Mouse (Mus musculus) neural tube, embryonic 14.5 days (tissue): ENCODE results near the gene Meis1. TPM values are rescaled to one million over a fixed set of nuclear protein-coding genes. Genes with fewer than 3 reads are reported as not detected.

Experiments
- ATAC-seq: fragments of 200-750 bp; cut with Nextera tagmentation; 2 replicates; pipeline ENCODE4 v1.8.0; 2017; ENCODE audit warnings: low read depth, mild to moderate bottlenecking, moderate TSS enrichment, moderate library complexity
- H3K27ac ChIP-seq: fragments of 300-500 bp; sonication (generic); 2 replicates; pipeline ENCODE4 v1.5.1; 2014; ENCODE audit warnings: low read depth, mild to moderate bottlenecking, control low read depth, low read length, moderate library complexity, mixed read lengths
- H3K27me3 ChIP-seq: fragments of 300-500 bp; sonication (generic); 2 replicates; pipeline ENCODE4 v1.6.1; 2014; ENCODE audit warnings: low read length; ENCODE audit not compliant: control insufficient read depth, insufficient read depth
- H3K36me3 ChIP-seq: fragments of 300-500 bp; sonication (generic); 2 replicates; pipeline ENCODE4 v1.6.1; 2014; ENCODE audit warnings: low read length, mixed read lengths; ENCODE audit not compliant: control insufficient read depth, insufficient read depth
- H3K4me1 ChIP-seq: fragments of 300-500 bp; sonication (generic); 2 replicates; pipeline ENCODE4 v1.6.1; 2014; ENCODE audit warnings: low read length; ENCODE audit not compliant: control insufficient read depth, insufficient read depth
- H3K4me2 ChIP-seq: fragments of 300-500 bp; sonication (generic); 2 replicates; pipeline ENCODE4 v1.6.1; 2014; ENCODE audit warnings: mild to moderate bottlenecking, low read depth, low read length, control low read depth
- H3K4me3 ChIP-seq: fragments of 300-500 bp; sonication (generic); 2 replicates; pipeline ENCODE4 v1.5.1; 2014; ENCODE audit warnings: low read depth, low read length, control low read depth, mixed read lengths
- H3K9ac ChIP-seq: fragments of 300-500 bp; sonication (generic); replicated peaks from 2 replicates; pipeline ENCODE4 v1.6.1; 2014; ENCODE audit warnings: low read depth, mild to moderate bottlenecking, control low read depth, low read length, mixed read lengths
- H3K9me3 ChIP-seq: fragments of 300-500 bp; sonication (generic); 2 replicates; pipeline ENCODE4 v1.6.1; 2016; ENCODE audit warnings: low read length; ENCODE audit not compliant: control insufficient read depth
- WGBS: fragments of 180-500 bp; shearing (Covaris S2); extraction: QIAGEN DNeasy Blood & Tissue Kit; methylation state at CpG from one replicate; pipeline ENCODE4 v1.1.7; 2014; 5-methylcytosine and 5-hydroxymethylcytosine counted together
- polyA plus RNA-seq: library from polyadenylated mRNA; unstranded; fragments of >200 nt; fragmentation: Nextera tagmentation; extraction: Ambion mirVana; gene quantifications from 2 replicates; pipeline ENCODE4 v1.2.1, GENCODE M21; 2014

Gene Meis1
- polyA plus RNA-seq, 1 experiment from 2014 or later: 170 TPM

DNA sequence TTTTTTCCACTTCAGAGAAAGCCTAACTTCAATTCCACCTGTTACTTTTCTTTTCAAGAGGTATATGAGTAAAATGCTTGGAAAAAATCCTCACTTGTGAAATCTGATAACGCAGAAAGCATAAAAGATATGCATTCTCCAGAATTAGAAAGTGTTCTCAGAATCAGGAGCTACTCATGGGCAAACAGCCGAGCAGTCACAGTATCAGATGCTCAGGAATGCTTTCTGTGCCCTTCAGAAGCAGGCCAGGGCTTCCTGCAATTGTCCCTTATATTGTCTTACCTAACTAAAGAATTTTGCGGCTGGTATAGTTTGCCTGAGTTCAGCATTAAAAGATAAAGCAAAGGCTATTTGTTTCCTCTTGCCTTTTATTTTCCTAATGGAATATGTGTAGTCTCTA lies 71.4 kb downstream of the Meis1 start:
- Histone ChIP-seq H3K9me3 (no peaks in the 10 kb centered on the region), H3K4me3 (no peak overlapping the region), H3K27me3 (no peaks in the 10 kb centered on the region), H3K9ac (no peak overlapping the region), H3K27ac (no peak overlapping the region), H3K4me2 (no peak overlapping the region), H3K4me1 (peaks cover 25% of the 10 kb centered on the region), H3K36me3 (no peaks in the 10 kb centered on the region)
- 74% methylated on average over 3 of the region's 3 CpGs for WGBS
- no peak for ATAC-seq

DNA sequence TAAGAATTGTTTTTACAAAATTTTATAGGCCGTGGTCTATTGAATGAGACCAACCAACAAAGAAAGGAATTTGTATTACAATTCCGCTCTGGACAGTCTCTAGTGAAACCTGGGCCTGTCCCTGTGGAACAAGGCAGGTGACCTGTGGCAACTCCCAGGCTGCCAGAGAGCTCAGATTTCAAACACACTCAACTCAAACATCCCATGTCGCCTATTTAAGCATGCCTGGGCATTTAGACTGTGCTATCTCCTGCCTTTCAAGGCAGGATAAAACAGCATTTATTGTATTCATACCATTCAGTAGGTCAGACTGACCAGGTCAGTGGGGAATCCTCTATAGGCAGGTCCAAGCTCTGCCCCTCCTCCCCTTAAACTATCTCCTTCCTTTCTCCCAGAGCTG lies 73.0 kb downstream of the Meis1 start:
- WGBS: 46% methylated on average over 3 of the region's 3 CpGs
- ATAC-seq: no peak
- no peak overlapping the region for H3K27ac ChIP-seq
- peaks cover 33% of the 10 kb centered on the region for H3K4me1 ChIP-seq
- H3K36me3 ChIP-seq: no peaks in the 10 kb centered on the region
- no peaks in the 10 kb centered on the region for H3K9me3 ChIP-seq
- H3K9ac ChIP-seq: no peak overlapping the region
- H3K27me3 ChIP-seq: no peaks in the 10 kb centered on the region
- H3K4me2 ChIP-seq: no peak overlapping the region
- no peak overlapping the region for H3K4me3 ChIP-seq

DNA sequence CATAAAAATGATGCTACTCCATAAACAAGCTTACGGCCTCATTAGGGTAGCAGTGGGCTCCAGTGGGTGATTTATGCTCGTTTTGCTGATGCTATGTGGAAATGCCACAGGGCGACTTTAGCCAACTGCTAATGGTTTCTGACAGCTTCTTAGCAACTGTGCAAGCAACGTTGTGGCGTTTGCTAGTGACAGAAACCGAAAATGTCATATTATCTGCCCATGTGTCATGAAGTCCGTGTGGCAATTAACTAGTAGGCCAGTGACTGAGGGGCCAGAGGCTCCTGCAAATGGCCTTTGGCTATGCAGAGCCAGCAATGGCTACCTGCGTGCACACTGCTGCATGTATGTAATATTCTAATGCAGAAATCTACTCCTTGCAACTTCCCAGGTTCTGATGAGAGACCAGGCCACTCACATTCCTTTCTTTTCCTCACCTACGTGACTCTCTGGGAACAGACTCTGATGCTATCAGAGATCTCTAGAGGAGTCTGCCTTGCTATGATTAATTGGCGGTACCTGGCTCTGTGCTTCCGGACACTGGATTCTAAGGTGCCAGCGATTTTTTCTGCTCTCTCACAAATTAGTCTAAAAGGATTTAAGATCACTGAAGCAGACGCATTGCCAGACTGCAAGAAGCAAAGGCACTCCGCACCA lies 73.7 kb downstream of the Meis1 start:
- peak; percentile 47; the same call in 1 of the 2 replicates for ATAC-seq
- H3K9me3 ChIP-seq: no peaks in the 10 kb centered on the region
- H3K4me1 ChIP-seq: peaks cover 33% of the 10 kb centered on the region
- no peaks in the 10 kb centered on the region for H3K36me3 ChIP-seq
- H3K4me3 ChIP-seq: no peak overlapping the region
- H3K27ac ChIP-seq: peak overlapping the region; percentile 35; the same call in 1 of the 2 replicates
- 44% methylated on average over 14 of the region's 14 CpGs for WGBS
- H3K9ac ChIP-seq: no peak overlapping the region
- no peaks in the 10 kb centered on the region for H3K27me3 ChIP-seq
- no peak overlapping the region for H3K4me2 ChIP-seq

DNA sequence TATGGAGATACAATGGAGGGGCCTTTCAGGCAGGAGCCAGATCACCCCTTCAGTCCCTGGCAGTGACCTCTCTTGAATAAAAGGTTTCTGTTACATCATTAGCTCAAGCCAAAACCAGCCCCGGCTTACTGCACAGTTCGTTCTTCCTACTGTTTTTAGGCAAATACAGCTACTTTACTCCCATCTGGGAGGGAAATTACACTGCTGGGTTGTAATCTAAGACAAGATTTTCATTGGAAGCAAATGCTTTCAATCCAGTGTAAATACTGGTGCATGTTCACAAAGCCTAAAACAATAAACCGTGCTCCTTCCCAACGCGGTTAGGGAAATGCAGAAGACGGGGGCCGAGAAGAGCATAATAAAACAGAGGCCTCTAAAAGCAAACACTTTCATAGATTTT lies 74.6 kb downstream of the Meis1 start:
- WGBS: 45% methylated on average over 7 of the region's 7 CpGs
- no peak for ATAC-seq

DNA sequence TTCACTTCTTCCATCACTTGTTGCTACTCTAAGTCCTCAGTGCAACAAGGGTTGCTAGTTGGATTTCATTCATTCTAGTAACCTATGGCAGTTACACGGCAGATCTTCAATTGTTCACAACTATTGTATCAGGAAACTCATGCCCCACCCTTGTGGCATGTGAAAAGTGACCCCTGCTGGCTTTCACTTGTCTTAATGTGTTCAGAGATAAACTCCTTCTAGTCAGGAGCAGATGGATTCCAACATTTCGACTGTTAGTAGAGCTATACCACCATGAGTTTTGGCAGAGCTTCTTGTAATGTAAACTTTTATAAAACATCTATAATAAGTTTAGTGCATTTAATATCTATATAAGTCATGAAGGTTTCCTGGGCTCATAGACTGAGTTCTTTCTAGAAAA lies 75.8 kb downstream of the Meis1 start:
- WGBS: 62% methylated on average over 2 of the region's 2 CpGs
- H3K9ac ChIP-seq: no peak overlapping the region
- H3K4me1 ChIP-seq: peaks cover 33% of the 10 kb centered on the region
- no peaks in the 10 kb centered on the region for H3K36me3 ChIP-seq
- no peaks in the 10 kb centered on the region for H3K9me3 ChIP-seq
- H3K4me3 ChIP-seq: no peak overlapping the region
- H3K4me2 ChIP-seq: no peak overlapping the region
- no peak overlapping the region for H3K27ac ChIP-seq
- ATAC-seq: no peak
- H3K27me3 ChIP-seq: no peaks in the 10 kb centered on the region

More for the DNA sequence above, 74.6 kb downstream of the Meis1 start:
- Histone ChIP-seq H3K36me3 (no peaks in the 10 kb centered on the region), H3K4me2 (no peak overlapping the region), H3K9ac (no peak overlapping the region), H3K4me3 (no peak overlapping the region), H3K9me3 (no peaks in the 10 kb centered on the region), H3K27ac (no peak overlapping the region), H3K27me3 (no peaks in the 10 kb centered on the region), H3K4me1 (peaks cover 33% of the 10 kb centered on the region)

DNA sequence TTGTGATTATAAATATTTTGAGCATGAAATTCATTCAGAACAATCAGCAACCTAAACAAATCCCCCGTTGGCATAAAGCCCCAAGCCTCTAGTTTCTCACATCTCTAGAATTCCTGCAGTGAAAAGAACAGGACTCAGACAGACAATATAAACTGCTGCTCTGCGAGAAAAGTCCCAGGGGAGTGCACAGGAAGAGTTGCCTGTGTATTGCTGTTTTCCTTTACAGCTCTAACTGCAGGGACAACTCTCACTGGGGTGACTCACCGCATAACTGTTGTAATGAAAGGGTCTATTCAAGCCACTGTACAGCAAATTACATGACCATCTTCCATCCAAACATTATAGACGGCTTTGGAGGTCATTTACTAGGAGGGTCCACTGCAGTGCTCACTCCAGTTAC lies 77.9 kb downstream of the Meis1 start:
- no peak overlapping the region for H3K27ac ChIP-seq

DNA sequence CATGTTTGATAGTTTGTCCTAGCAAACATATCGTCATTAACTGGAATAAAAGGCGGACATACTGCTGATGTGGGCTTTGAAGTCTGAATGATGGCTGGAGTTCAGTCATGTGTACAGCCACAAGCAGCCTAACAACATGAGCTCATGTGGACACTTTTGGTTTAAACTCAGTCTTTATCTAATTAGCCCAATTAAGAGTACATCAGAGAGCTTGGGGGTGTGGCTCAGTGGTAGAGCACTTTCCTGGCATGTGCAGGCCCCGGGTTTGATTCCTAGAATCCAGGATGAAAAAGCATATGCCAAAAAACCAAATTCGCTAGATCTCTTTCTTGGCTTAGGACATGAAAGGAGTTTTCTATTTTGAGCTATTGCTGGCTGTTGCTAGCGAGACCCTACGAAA lies 83.9 kb downstream of the Meis1 start:
- no peaks in the 10 kb centered on the region for H3K36me3 ChIP-seq
- H3K4me2 ChIP-seq: no peak overlapping the region
- ATAC-seq: no peak
- no peak overlapping the region for H3K27ac ChIP-seq
- H3K4me1 ChIP-seq: peaks cover 19% of the 10 kb centered on the region
- no peaks in the 10 kb centered on the region for H3K27me3 ChIP-seq
- WGBS: 73% methylated on average over 6 of the region's 6 CpGs
- H3K9me3 ChIP-seq: no peaks in the 10 kb centered on the region
- no peak overlapping the region for H3K9ac ChIP-seq
- H3K4me3 ChIP-seq: no peak overlapping the region

More for the DNA sequence above, 77.9 kb downstream of the Meis1 start:
- Histone ChIP-seq H3K4me3 (no peak overlapping the region), H3K27me3 (no peaks in the 10 kb centered on the region), H3K9ac (no peak overlapping the region), H3K4me1 (peaks cover 27% of the 10 kb centered on the region), H3K9me3 (no peaks in the 10 kb centered on the region), H3K4me2 (no peak overlapping the region), H3K36me3 (no peaks in the 10 kb centered on the region)
- no peak; the same call in 1 of the 2 replicates for ATAC-seq
- 7% methylated on average over 4 of the region's 4 CpGs for WGBS

DNA sequence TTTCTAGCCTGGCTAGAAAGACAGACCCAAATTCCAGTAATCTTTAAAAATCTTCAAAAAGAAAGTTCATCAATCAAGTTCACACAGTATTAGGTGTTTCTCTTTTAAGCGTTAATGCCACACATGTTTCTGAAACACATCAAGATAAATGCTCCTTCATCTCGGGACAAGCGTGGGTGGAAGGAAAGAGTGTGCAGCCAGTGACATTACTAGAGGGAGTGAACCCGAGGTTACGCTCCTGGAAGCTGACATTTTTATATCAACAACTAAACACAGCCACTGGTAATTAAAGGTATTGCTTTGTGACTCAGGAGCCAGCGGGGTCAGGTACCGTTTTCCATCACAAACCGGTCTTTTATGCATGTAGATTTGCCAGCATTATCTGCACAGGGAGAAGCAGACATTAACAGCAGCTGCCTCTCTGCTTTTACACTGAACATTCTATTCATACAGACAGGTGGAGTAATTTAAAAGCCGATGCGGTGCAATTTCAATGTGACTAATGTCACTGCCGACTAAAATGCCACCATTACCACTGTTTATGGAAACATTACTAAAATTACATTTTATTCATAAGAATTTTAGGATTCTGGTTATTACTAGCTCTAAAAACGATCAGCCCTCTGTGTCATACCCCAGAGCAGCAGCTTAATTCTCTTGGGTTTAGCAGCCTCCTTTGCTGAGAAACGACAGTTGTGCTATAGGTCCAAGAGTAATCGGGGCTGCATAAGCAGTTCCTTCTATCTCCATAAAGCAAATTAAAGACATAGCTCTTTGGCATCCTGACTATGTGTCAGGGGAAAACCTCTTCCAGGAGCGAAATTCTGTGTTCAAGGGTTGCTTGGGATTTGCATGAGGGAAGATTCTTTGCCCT lies 87.5 kb downstream of the Meis1 start:
- peak overlapping the region; percentile 27 for H3K4me2 ChIP-seq
- no peaks in the 10 kb centered on the region for H3K36me3 ChIP-seq
- ATAC-seq: peak; percentile 21; the same call in 1 of the 2 replicates
- H3K9me3 ChIP-seq: no peaks in the 10 kb centered on the region
- no peak overlapping the region for H3K4me3 ChIP-seq
- peak overlapping the region; percentile 52 for H3K27ac ChIP-seq
- no peak overlapping the region for H3K9ac ChIP-seq
- H3K4me1 ChIP-seq: peaks cover 27% of the 10 kb centered on the region
- 29% methylated on average over 15 of the region's 15 CpGs for WGBS
- H3K27me3 ChIP-seq: no peaks in the 10 kb centered on the region
